Mouse (Mus musculus): ENCODE measurements around the gene Arhgdib. TPM values are rescaled to one million over a fixed set of nuclear protein-coding genes. Genes with fewer than 3 reads are reported as not detected.

The Arhgdib gene
- total and polyA plus RNA-seq, 2 experiments from 2014 or later, result 14.9 to 29.3 TPM

- no peak overlapping the region for H3K9ac ChIP-seq
- no peak overlapping the region for H3K4me2 ChIP-seq (ENCODE audit: low read depth)
- DNase-seq (no peak), ATAC-seq (peak; percentile 53)
- no peaks in the 10 kb centered on the region for H3K36me3 ChIP-seq (ENCODE audit: insufficient read depth)
- H3K9me3 ChIP-seq (ENCODE audit: low read length), result no peaks in the 10 kb centered on the region
- H3K4me3 ChIP-seq (ENCODE audit: low read depth, low read length), result no peak overlapping the region
- 62% methylated on average over 3 of the region's 3 CpGs for WGBS
- H3K27ac ChIP-seq (ENCODE audit: low read depth, low read length), result no peak overlapping the region; the same call in 1 of the 2 replicates
- H3K27me3 ChIP-seq (ENCODE audit: insufficient read depth, low read length), result no peaks in the 10 kb centered on the region
- no peaks in the 10 kb centered on the region for H3K4me1 ChIP-seq (ENCODE audit: insufficient read depth)
- TF ChIP-seq CTCF (IDR thresholded peaks at IDR 0.05; ENCODE audit: low read depth), result no peak
Observed at GRCm38 (mm10) chr6:136935233-136935632, 6.5 kb downstream of the Arhgdib start.

GRCm38 (mm10) chr6:136934068-136934467 lies 7.6 kb downstream of the Arhgdib start:
- H3K4me3 ChIP-seq (ENCODE audit: low read depth, low read length), result no peak overlapping the region
- no peak overlapping the region for H3K9ac ChIP-seq
- no peaks in the 10 kb centered on the region for H3K27me3 ChIP-seq (ENCODE audit: insufficient read depth, low read length)
- 80% methylated on average over 7 of the region's 7 CpGs for WGBS
- no peaks in the 10 kb centered on the region for H3K4me1 ChIP-seq (ENCODE audit: insufficient read depth)
- H3K27ac ChIP-seq (ENCODE audit: low read depth, low read length), result no peak overlapping the region
- no peak for TF ChIP-seq CTCF (IDR thresholded peaks at IDR 0.05; ENCODE audit: low read depth)
- no peak for ATAC-seq
- H3K4me2 ChIP-seq (ENCODE audit: low read depth), result no peak overlapping the region
- no peaks in the 10 kb centered on the region for H3K9me3 ChIP-seq (ENCODE audit: low read length)
- DNase-seq, result no peak
- no peaks in the 10 kb centered on the region for H3K36me3 ChIP-seq (ENCODE audit: insufficient read depth)

GRCm38 (mm10) chr6:136931246-136931645 lies 10.5 kb downstream of the Arhgdib start:
- 82% methylated on average over 13 of the region's 13 CpGs for WGBS
- Histone ChIP-seq H3K4me3 (ENCODE audit: low read depth, low read length) (no peak overlapping the region), H3K36me3 (ENCODE audit: insufficient read depth) (no peaks in the 10 kb centered on the region), H3K4me1 (ENCODE audit: insufficient read depth) (no peaks in the 10 kb centered on the region), H3K27ac (ENCODE audit: low read depth, low read length) (no peak overlapping the region), H3K27me3 (ENCODE audit: insufficient read depth, low read length) (no peaks in the 10 kb centered on the region), H3K9me3 (ENCODE audit: low read length) (no peaks in the 10 kb centered on the region), H3K4me2 (ENCODE audit: low read depth) (no peak overlapping the region), H3K9ac (no peak overlapping the region)
- no peak for TF ChIP-seq CTCF (IDR thresholded peaks at IDR 0.05; ENCODE audit: low read depth)
- ATAC-seq (no peak), DNase-seq (no peak)

GRCm38 (mm10) chr6:136930677-136931076 lies 11.0 kb downstream of the Arhgdib start:
- ATAC-seq, result no peak
- H3K4me3 ChIP-seq (ENCODE audit: low read depth, low read length), result no peak overlapping the region
- H3K9me3 ChIP-seq (ENCODE audit: low read length), result no peaks in the 10 kb centered on the region
- 65% methylated on average over 12 of the region's 12 CpGs for WGBS
- no peaks in the 10 kb centered on the region for H3K27me3 ChIP-seq (ENCODE audit: insufficient read depth, low read length)
- H3K4me1 ChIP-seq (ENCODE audit: insufficient read depth), result no peaks in the 10 kb centered on the region
- H3K9ac ChIP-seq, result no peak overlapping the region
- H3K4me2 ChIP-seq (ENCODE audit: low read depth), result no peak overlapping the region
- TF ChIP-seq CTCF (IDR thresholded peaks at IDR 0.05; ENCODE audit: low read depth), result no peak
- DNase-seq, result no peak
- no peaks in the 10 kb centered on the region for H3K36me3 ChIP-seq (ENCODE audit: insufficient read depth)
- H3K27ac ChIP-seq (ENCODE audit: low read depth, low read length), result no peak overlapping the region

GRCm38 (mm10) chr6:136927626-136928025 lies 14.1 kb downstream of the Arhgdib start:
- H3K27ac ChIP-seq (ENCODE audit: low read depth, low read length), result no peak overlapping the region
- no peak for TF ChIP-seq CTCF (IDR thresholded peaks at IDR 0.05; ENCODE audit: low read depth)
- 100% methylated on average over 1 of the region's 1 CpGs for WGBS
- DNase-seq, result no peak
- H3K9me3 ChIP-seq (ENCODE audit: low read length), result no peaks in the 10 kb centered on the region
- H3K27me3 ChIP-seq (ENCODE audit: insufficient read depth, low read length), result no peaks in the 10 kb centered on the region
- H3K36me3 ChIP-seq (ENCODE audit: insufficient read depth), result no peaks in the 10 kb centered on the region
- no peak overlapping the region for H3K9ac ChIP-seq
- no peak overlapping the region for H3K4me2 ChIP-seq (ENCODE audit: low read depth)
- no peak overlapping the region for H3K4me3 ChIP-seq (ENCODE audit: low read depth, low read length)
- no peaks in the 10 kb centered on the region for H3K4me1 ChIP-seq (ENCODE audit: insufficient read depth)
- ATAC-seq, result no peak

GRCm38 (mm10) chr6:136925049-136925448 lies 16.6 kb downstream of the Arhgdib start:
- no peak for DNase-seq
- no peak overlapping the region for H3K27ac ChIP-seq (ENCODE audit: low read depth, low read length)
- H3K36me3 ChIP-seq (ENCODE audit: insufficient read depth), result no peaks in the 10 kb centered on the region
- no peak for TF ChIP-seq CTCF (IDR thresholded peaks at IDR 0.05; ENCODE audit: low read depth)
- H3K4me3 ChIP-seq (ENCODE audit: low read depth, low read length), result no peak overlapping the region
- H3K27me3 ChIP-seq (ENCODE audit: insufficient read depth, low read length), result no peaks in the 10 kb centered on the region
- no peak overlapping the region for H3K4me2 ChIP-seq (ENCODE audit: low read depth)
- H3K4me1 ChIP-seq (ENCODE audit: insufficient read depth), result no peaks in the 10 kb centered on the region; the same call in 1 of the 2 replicates
- H3K9ac ChIP-seq, result no peak overlapping the region
- WGBS, result 78% methylated on average over 8 of the region's 8 CpGs
- no peaks in the 10 kb centered on the region for H3K9me3 ChIP-seq (ENCODE audit: low read length)
- no peak for ATAC-seq

- ATAC-seq (no peak), DNase-seq (no peak)
- 84% methylated on average over 8 of the region's 8 CpGs for WGBS
- no peaks in the 10 kb centered on the region for H3K27me3 ChIP-seq (ENCODE audit: insufficient read depth, low read length)
- H3K9me3 ChIP-seq (ENCODE audit: low read length), result no peaks in the 10 kb centered on the region
- H3K36me3 ChIP-seq (ENCODE audit: insufficient read depth), result no peaks in the 10 kb centered on the region
- H3K4me1 ChIP-seq (ENCODE audit: insufficient read depth), result no peaks in the 10 kb centered on the region; the same call in 1 of the 2 replicates
- no peak within 1 kb of the TSS for H3K4me3 ChIP-seq (ENCODE audit: low read depth, low read length)
- no peak for TF ChIP-seq CTCF (IDR thresholded peaks at IDR 0.05; ENCODE audit: low read depth)
- H3K4me2 ChIP-seq (ENCODE audit: low read depth), result no peak within 1 kb of the TSS
- H3K9ac ChIP-seq, result no peak within 1 kb of the TSS
- no peak within 1 kb of the TSS for H3K27ac ChIP-seq (ENCODE audit: low read depth, low read length)
Observed at GRCm38 (mm10) chr6:136923532-136923931, 18.2 kb downstream of the Arhgdib start, which contains the start of gene Pde6h. Gene Pde6h (plus strand): TSS chr6:136923832.
